Mouse (Mus musculus): ENCODE measurements around the gene Ecsit. TPM values are rescaled to one million over a fixed set of nuclear protein-coding genes. Genes with fewer than 3 reads are reported as not detected.

Ecsit gene
- polyA plus RNA-seq, 1 experiment from 2014 or later: 50.5 TPM

DNA sequence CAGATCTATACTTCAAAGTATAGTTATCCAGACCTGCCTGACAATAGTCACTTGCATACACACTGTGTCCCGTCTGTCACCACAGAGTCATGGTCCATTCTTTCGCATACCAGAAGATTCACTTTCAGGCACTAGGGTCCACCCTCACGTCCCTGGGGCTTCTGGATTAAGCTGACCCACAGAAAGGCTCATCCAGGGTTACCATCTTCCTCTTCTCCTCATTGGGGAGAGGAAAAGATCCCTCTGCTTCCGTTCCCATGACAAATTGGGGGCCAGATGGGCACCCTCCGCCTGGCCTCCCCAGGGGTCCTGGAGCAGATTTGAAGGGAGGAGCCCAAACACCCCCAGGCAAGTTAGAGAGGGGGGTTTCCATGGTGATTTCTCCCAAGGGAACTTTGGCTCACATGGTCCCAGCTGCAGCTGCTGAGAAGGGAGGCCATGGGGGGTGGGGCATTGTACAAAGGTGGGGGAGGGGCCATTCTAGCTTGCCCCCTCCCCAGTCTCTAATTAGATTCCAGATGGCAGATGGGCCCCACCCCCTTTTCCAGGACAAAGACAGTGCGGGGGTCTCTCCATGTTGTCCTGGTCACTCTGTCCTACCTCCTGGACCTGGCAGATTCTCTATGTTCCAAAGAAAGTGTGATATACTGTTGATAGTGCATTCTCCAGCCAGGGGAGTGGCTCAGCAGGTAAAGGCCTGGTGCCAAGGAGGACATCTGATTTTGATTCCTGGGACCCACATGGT lies 49.8 kb downstream of the Ecsit start:
- no peak overlapping the region for H3K9ac ChIP-seq (ENCODE audit: low read length)
- H3K4me2 ChIP-seq (ENCODE audit: low read length): no peak overlapping the region
- H3K36me3 ChIP-seq (ENCODE audit: control insufficient read depth, insufficient read depth, low read length): no peaks in the 10 kb centered on the region
- H3K9me3 ChIP-seq (ENCODE audit: control insufficient read depth, low read length): no peaks in the 10 kb centered on the region
- H3K4me1 ChIP-seq (ENCODE audit: control insufficient read depth in 2 of 2, insufficient read depth in 2 of 2, low read length in 2 of 2): no peaks in the 10 kb centered on the region
- no peak for ATAC-seq (ENCODE audit: insufficient number of reproducible peaks, insufficient read depth, low FRiP score, low read depth)
- no peak overlapping the region for H3K4me3 ChIP-seq (ENCODE audit: control insufficient read depth in 1 of 2, insufficient read depth in 1 of 2, low read depth in 1 of 2, low read length in 2 of 2)
- no peak overlapping the region for H3K27ac ChIP-seq (replicated peaks in 1 of 2; ENCODE audit: control insufficient read depth in 1 of 2, insufficient read depth in 1 of 2, low read depth in 2 of 2, low read length in 2 of 2)
- WGBS: 47% methylated on average over 6 of the region's 6 CpGs
- H3K27me3 ChIP-seq (ENCODE audit: control insufficient read depth, insufficient read depth, low read length): no peaks in the 10 kb centered on the region

DNA sequence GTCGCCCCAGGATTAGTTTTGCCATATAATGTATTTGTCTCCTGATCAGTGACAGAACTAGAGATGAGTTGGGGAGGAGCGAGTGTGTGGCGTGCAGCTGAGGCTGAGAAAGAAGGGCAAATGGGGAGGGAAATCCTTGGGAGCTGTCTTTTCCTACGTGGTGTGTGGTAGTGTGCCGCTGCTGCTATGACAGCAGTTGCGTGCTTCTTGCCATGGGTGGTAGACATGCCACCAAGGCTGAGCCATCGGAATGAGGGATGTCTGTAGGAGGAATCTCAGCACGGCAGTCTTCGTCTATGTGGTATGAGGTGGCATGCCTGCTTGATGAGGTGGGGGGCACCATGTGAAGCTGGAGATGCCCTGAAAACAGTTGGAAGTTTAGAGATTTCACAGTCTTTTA lies 54.9 kb downstream of the Ecsit start:
- H3K27me3 ChIP-seq (ENCODE audit: control insufficient read depth, insufficient read depth, low read length): no peaks in the 10 kb centered on the region
- 90% methylated on average over 9 of the region's 9 CpGs for WGBS

DNA sequence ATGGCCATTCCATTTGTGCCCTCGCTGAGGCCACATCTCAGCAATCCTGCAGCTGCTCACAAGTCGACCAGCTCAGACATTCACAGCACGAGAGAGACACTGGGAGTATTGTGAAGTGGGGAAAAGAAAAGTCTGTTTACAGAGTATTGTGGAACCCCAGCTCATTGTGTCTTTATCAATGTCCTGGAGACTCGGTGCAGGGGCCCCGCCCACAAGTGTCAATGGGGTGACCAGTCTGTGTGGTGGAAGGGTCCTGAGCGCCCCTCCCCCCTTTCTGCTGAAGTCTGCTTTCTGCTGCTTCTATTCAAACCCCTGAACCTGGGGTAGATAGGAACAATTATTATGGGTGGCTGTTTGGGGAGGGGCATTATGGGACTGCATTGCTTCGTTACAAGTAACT lies 56.8 kb downstream of the Ecsit start:
- ATAC-seq (ENCODE audit: insufficient number of reproducible peaks, insufficient read depth, low FRiP score, low read depth): no peak
- Histone ChIP-seq H3K36me3 (ENCODE audit: control insufficient read depth, insufficient read depth, low read length) (no peaks in the 10 kb centered on the region), H3K27ac (replicated peaks in 1 of 2; ENCODE audit: control insufficient read depth in 1 of 2, insufficient read depth in 1 of 2, low read depth in 2 of 2, low read length in 2 of 2) (no peak overlapping the region), H3K27me3 (ENCODE audit: control insufficient read depth, insufficient read depth, low read length) (no peaks in the 10 kb centered on the region; the same call in 1 of the 2 replicates), H3K9ac (ENCODE audit: low read length) (no peak overlapping the region), H3K4me1 (ENCODE audit: control insufficient read depth in 2 of 2, insufficient read depth in 2 of 2, low read length in 2 of 2) (no peaks in the 10 kb centered on the region), H3K4me3 (ENCODE audit: control insufficient read depth in 1 of 2, insufficient read depth in 1 of 2, low read depth in 1 of 2, low read length in 2 of 2) (no peak overlapping the region), H3K4me2 (ENCODE audit: low read length) (no peak overlapping the region), H3K9me3 (ENCODE audit: control insufficient read depth, low read length) (no peaks in the 10 kb centered on the region)
- WGBS: 45% methylated on average over 7 of the region's 7 CpGs

More for the DNA sequence above, 54.9 kb downstream of the Ecsit start:
- H3K27ac ChIP-seq (replicated peaks in 1 of 2; ENCODE audit: control insufficient read depth in 1 of 2, insufficient read depth in 1 of 2, low read depth in 2 of 2, low read length in 2 of 2): no peak overlapping the region
- no peak overlapping the region for H3K4me3 ChIP-seq (ENCODE audit: control insufficient read depth in 1 of 2, insufficient read depth in 1 of 2, low read depth in 1 of 2, low read length in 2 of 2)
- no peaks in the 10 kb centered on the region for H3K4me1 ChIP-seq (ENCODE audit: control insufficient read depth in 2 of 2, insufficient read depth in 2 of 2, low read length in 2 of 2)
- ATAC-seq (ENCODE audit: insufficient number of reproducible peaks, insufficient read depth, low FRiP score, low read depth): no peak
- no peak overlapping the region for H3K9ac ChIP-seq (ENCODE audit: low read length)
- no peaks in the 10 kb centered on the region for H3K9me3 ChIP-seq (ENCODE audit: control insufficient read depth, low read length)
- H3K36me3 ChIP-seq (ENCODE audit: control insufficient read depth, insufficient read depth, low read length): no peaks in the 10 kb centered on the region
- H3K4me2 ChIP-seq (ENCODE audit: low read length): no peak overlapping the region

DNA sequence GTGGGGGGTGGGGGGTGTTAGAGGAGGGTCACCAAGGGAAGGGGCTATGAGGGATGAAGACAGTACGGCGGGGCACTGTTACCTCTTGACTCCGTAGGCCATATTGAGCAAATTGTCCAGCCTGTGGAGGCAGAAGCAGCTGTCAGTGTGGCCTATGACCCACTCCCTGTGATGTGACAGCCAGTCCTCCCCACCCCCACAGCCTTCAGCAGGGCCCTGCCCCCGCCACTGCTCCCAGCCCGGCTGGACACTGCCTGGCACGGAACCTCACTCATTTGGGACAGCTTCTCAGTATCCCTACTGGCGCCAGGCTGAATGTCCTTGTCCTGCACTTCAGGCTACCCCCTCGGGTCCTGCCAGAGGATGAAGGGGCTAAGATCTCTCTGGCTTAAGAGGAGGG lies 60.6 kb downstream of the Ecsit start:
- H3K9me3 ChIP-seq (ENCODE audit: control insufficient read depth, low read length): no peaks in the 10 kb centered on the region
- H3K27me3 ChIP-seq (ENCODE audit: control insufficient read depth, insufficient read depth, low read length): no peaks in the 10 kb centered on the region; the same call in 1 of the 2 replicates
- no peak overlapping the region for H3K4me3 ChIP-seq (ENCODE audit: control insufficient read depth in 1 of 2, insufficient read depth in 1 of 2, low read depth in 1 of 2, low read length in 2 of 2)
- WGBS: 48% methylated on average over 8 of the region's 8 CpGs
- no peak overlapping the region for H3K9ac ChIP-seq (ENCODE audit: low read length)
- H3K4me1 ChIP-seq (ENCODE audit: control insufficient read depth in 2 of 2, insufficient read depth in 2 of 2, low read length in 2 of 2): no peaks in the 10 kb centered on the region
- ATAC-seq (ENCODE audit: insufficient number of reproducible peaks, insufficient read depth, low FRiP score, low read depth): no peak
- H3K36me3 ChIP-seq (ENCODE audit: control insufficient read depth, insufficient read depth, low read length): no peaks in the 10 kb centered on the region
- no peak overlapping the region for H3K4me2 ChIP-seq (ENCODE audit: low read length)
- no peak overlapping the region for H3K27ac ChIP-seq (replicated peaks in 1 of 2; ENCODE audit: control insufficient read depth in 1 of 2, insufficient read depth in 1 of 2, low read depth in 2 of 2, low read length in 2 of 2)

Small RNAs within 50 kb of the gene (microRNA-seq; reads per million reads assigned to microRNA genes)
- not detected for gene Mir7084

Other genes with a start within 250 kb of the Ecsit start
- 1.4 and 1.6 TPM in 2 replicates for gene Angptl8, start 249.9 kb downstream of the Ecsit start, polyA plus RNA-seq (2014; fragmentation: Nextera tagmentation; extraction: Ambion mirVana)
- 42.4 and 44.5 TPM in 2 replicates for gene Dock6, start 232.8 kb downstream of the Ecsit start, polyA plus RNA-seq (2014; fragmentation: Nextera tagmentation; extraction: Ambion mirVana)
- gene Rab3d, start 167.2 kb downstream of the Ecsit start, polyA plus RNA-seq (2014; fragmentation: Nextera tagmentation; extraction: Ambion mirVana): 7.8 and 9.0 TPM in 2 replicates
- gene Ccdc159, start 158.0 kb downstream of the Ecsit start, polyA plus RNA-seq (2014; fragmentation: Nextera tagmentation; extraction: Ambion mirVana): 2.4 and 3.0 TPM in 2 replicates
- gene Tmem205, start 157.9 kb downstream of the Ecsit start, polyA plus RNA-seq (2014; fragmentation: Nextera tagmentation; extraction: Ambion mirVana): 48.1 and 58.8 TPM in 2 replicates
- gene Plppr2, start 148.4 kb downstream of the Ecsit start, polyA plus RNA-seq (2014; fragmentation: Nextera tagmentation; extraction: Ambion mirVana): 2.4 and 4.5 TPM in 2 replicates
- gene Swsap1, start 129.7 kb downstream of the Ecsit start, polyA plus RNA-seq (2014; fragmentation: Nextera tagmentation; extraction: Ambion mirVana): 8.3 and 9.8 TPM in 2 replicates
- 2.6 and 4.9 TPM in 2 replicates for gene Epor, start 121.9 kb downstream of the Ecsit start, polyA plus RNA-seq (2014; fragmentation: Nextera tagmentation; extraction: Ambion mirVana)
- 0.66 and 0.97 TPM in 2 replicates for gene Rgl3, start 96.0 kb downstream of the Ecsit start, polyA plus RNA-seq (2014; fragmentation: Nextera tagmentation; extraction: Ambion mirVana)
- gene Ccdc151, start 82.8 kb downstream of the Ecsit start, polyA plus RNA-seq (2014; fragmentation: Nextera tagmentation; extraction: Ambion mirVana): 0.23 TPM in 1 of 2 replicates, not detected in the other
- gene Prkcsh, start 82.6 kb downstream of the Ecsit start, polyA plus RNA-seq (2014; fragmentation: Nextera tagmentation; extraction: Ambion mirVana): 56.3 and 56.6 TPM in 2 replicates
- 0.19 and 0.65 TPM in 2 replicates for gene Elavl3, start 33.4 kb downstream of the Ecsit start, polyA plus RNA-seq (2014; fragmentation: Nextera tagmentation; extraction: Ambion mirVana)
- gene Gm49318, start 14.2 kb downstream of the Ecsit start, polyA plus RNA-seq (2014; fragmentation: Nextera tagmentation; extraction: Ambion mirVana): not detected in 2 replicates
- gene Zfp653, start 14.1 kb downstream of the Ecsit start, polyA plus RNA-seq (2014; fragmentation: Nextera tagmentation; extraction: Ambion mirVana): 6.7 and 7.6 TPM in 2 replicates
- gene Cnn1, start 13.8 kb upstream of the Ecsit start, polyA plus RNA-seq (2014; fragmentation: Nextera tagmentation; extraction: Ambion mirVana): 227 and 239 TPM in 2 replicates
- gene Elof1, start 31.7 kb upstream of the Ecsit start, polyA plus RNA-seq (2014; fragmentation: Nextera tagmentation; extraction: Ambion mirVana): 117 and 129 TPM in 2 replicates
- gene Acp5, start 50.3 kb upstream of the Ecsit start, polyA plus RNA-seq (2014; fragmentation: Nextera tagmentation; extraction: Ambion mirVana): 3.6 and 4.9 TPM in 2 replicates
- 51.9 and 53.4 TPM in 2 replicates for gene Pigyl, start 71.4 kb upstream of the Ecsit start, polyA plus RNA-seq (2014; fragmentation: Nextera tagmentation; extraction: Ambion mirVana)
- gene Zfp872, start 102.7 kb upstream of the Ecsit start, polyA plus RNA-seq (2014; fragmentation: Nextera tagmentation; extraction: Ambion mirVana): 0.28 and 0.58 TPM in 2 replicates
- gene Zfp809, start 140.3 kb upstream of the Ecsit start, polyA plus RNA-seq (2014; fragmentation: Nextera tagmentation; extraction: Ambion mirVana): 23.1 and 25.3 TPM in 2 replicates
- 4.0 and 4.9 TPM in 2 replicates for gene Zfp599, start 174.5 kb upstream of the Ecsit start, polyA plus RNA-seq (2014; fragmentation: Nextera tagmentation; extraction: Ambion mirVana)
- 16.4 and 16.7 TPM in 2 replicates for gene Zfp810, start 222.2 kb upstream of the Ecsit start, polyA plus RNA-seq (2014; fragmentation: Nextera tagmentation; extraction: Ambion mirVana)

Measured in heart, embryonic 14.5 days (tissue).